ENCODE assay signal across 9 mouse cellular contexts in genomic region chr2:90746538-90746865, GRCm38 (mm10). TPM values are rescaled to one million over a fixed set of nuclear protein-coding genes. Genes with fewer than 3 reads are reported as not detected.
A peak's percentile ranks its signal among the peaks of the same experiment; 100 is the strongest.
DNase-seq lines count a peak whose midpoint lies in the region; ATAC-seq and TF ChIP-seq lines count a peak whose summit lies in the region.
"Had no signal": no experiment of that assay in that cellular context is flagged by ENCODE, and none has a peak within 500 bp of the region (broad histone marks: within the 10 kb centered on the region; RNA-seq: fewer than 3 reads in every experiment).

No protein-coding gene starts in this region.

- H3K79me2 ChIP-seq in liver, adult 2 months (ENCODE audit: control insufficient read depth, insufficient read depth, low read length) = peaks cover 12% of the 10 kb centered on the region; the same call in 1 of the 2 replicates

- H3K9me3 ChIP-seq in heart, embryonic 12.5 days (replicated peaks) = no peaks in the 10 kb centered on the region; the same call in 1 of the 2 replicates
- H3K9me3 ChIP-seq in limb, embryonic 11.5 days (ENCODE audit: control insufficient read depth, low read length) = no peaks in the 10 kb centered on the region

- 17% methylated on average over 4 of the region's 4 CpGs for WGBS in liver, adult 2 months
- WGBS in bone marrow, adult 2 months = 9% methylated on average over 4 of the region's 4 CpGs
- 15% methylated on average over 4 of the region's 4 CpGs for WGBS in heart, embryonic 12.5 days
- 22% methylated on average over 4 of the region's 4 CpGs for WGBS in limb, embryonic 11.5 days
- 2% methylated on average over 4 of the region's 4 CpGs for WGBS in olfactory bulb, adult 2 months

- peaks cover 5% of the 10 kb centered on the region for H3K36me3 ChIP-seq in liver, adult 2 months (ENCODE audit: control insufficient read depth, insufficient read depth, low read length)
- H3K36me3 ChIP-seq in heart, embryonic 12.5 days = peaks cover 33% of the 10 kb centered on the region
- peaks cover 12% of the 10 kb centered on the region; the same call in 1 of the 2 replicates for H3K36me3 ChIP-seq in limb, embryonic 11.5 days (ENCODE audit: control insufficient read depth, insufficient read depth, low read length)

- peak; percentile 33 for DNase-seq in liver, adult 2 months (ENCODE audit: extremely low read depth, low read depth, low spot score)
- DNase-seq in liver = no peak
- DNase-seq in limb, embryonic 11.5 days (ENCODE audit: low spot score) = no peak
- DNase-seq in layer of hippocampus, adult 8-10 months (ENCODE audit: low spot score in 2 of 2) = no peak
- DNase-seq in ovary, postnatal 36 days (ENCODE audit: low spot score) = no peak

- peaks cover 12% of the 10 kb centered on the region for H3K4me1 ChIP-seq in liver, adult 2 months (ENCODE audit: control insufficient read depth, insufficient read depth, low read length)
- peaks cover 2% of the 10 kb centered on the region; the same call in 1 of the 2 replicates for H3K4me1 ChIP-seq in bone marrow, adult 2 months (ENCODE audit: control insufficient read depth, insufficient read depth, low read length)
- H3K4me1 ChIP-seq in heart, embryonic 12.5 days (replicated peaks) = peaks cover 17% of the 10 kb centered on the region
- peaks cover 6% of the 10 kb centered on the region; the same call in 1 of the 2 replicates for H3K4me1 ChIP-seq in limb, embryonic 11.5 days (ENCODE audit: control insufficient read depth, insufficient read depth, low read length)
- peaks cover 4% of the 10 kb centered on the region; the same call in 1 of the 2 replicates for H3K4me1 ChIP-seq in olfactory bulb, adult 2 months (ENCODE audit: control insufficient read depth, insufficient read depth, low read length)

- no peak for TF ChIP-seq CTCF in liver, adult 2 months (IDR thresholded peaks at IDR 0.05; ENCODE audit: low read depth, low read length)
- no peak for TF ChIP-seq CTCF in bone marrow, adult 2 months (IDR thresholded peaks at IDR 0.05; ENCODE audit: control insufficient read depth, insufficient read depth, low read length)
- no peak for TF ChIP-seq CTCF in olfactory bulb, adult 2 months (IDR thresholded peaks at IDR 0.05; ENCODE audit: insufficient read depth, low read depth, low read length)

- 0 out of 2 replicates have a peak overlapping the region, but pooled peaks have one; percentile 5 for H3K9ac ChIP-seq in liver, adult 2 months (ENCODE audit: low read depth, low read length)
- H3K9ac ChIP-seq in heart, embryonic 12.5 days = peak overlapping the region; percentile 95
- peak overlapping the region; percentile 90 for H3K9ac ChIP-seq in limb, embryonic 11.5 days (ENCODE audit: low read length)

- no peak for ATAC-seq in heart, embryonic 12.5 days (ENCODE audit: insufficient number of reproducible peaks, low FRiP score)
- ATAC-seq in limb, embryonic 11.5 days (ENCODE audit: insufficient number of reproducible peaks, low FRiP score, low TSS enrichment, low read depth) = no peak

- no peaks in the 10 kb centered on the region for H3K27me3 ChIP-seq in liver, adult 2 months (ENCODE audit: control insufficient read depth, insufficient read depth, low read length)
- H3K27me3 ChIP-seq in heart, embryonic 12.5 days (replicated peaks) = no peaks in the 10 kb centered on the region
- H3K27me3 ChIP-seq in limb, embryonic 11.5 days (ENCODE audit: control insufficient read depth, insufficient read depth, low read length) = no peaks in the 10 kb centered on the region

- peak overlapping the region; percentile 85; the same call in 1 of the 2 replicates for H3K4me3 ChIP-seq in liver, adult 2 months (ENCODE audit: insufficient read depth, low read depth, low read length)
- H3K4me3 ChIP-seq in bone marrow, adult 2 months (replicated peaks; ENCODE audit: control insufficient read depth, low read depth, low read length) = peak overlapping the region; percentile 99
- peak overlapping the region; percentile 98 for H3K4me3 ChIP-seq in heart, embryonic 12.5 days
- H3K4me3 ChIP-seq in limb, embryonic 11.5 days (ENCODE audit: low read depth, low read length) = peak overlapping the region; percentile 74
- peak overlapping the region; percentile 53 for H3K4me3 ChIP-seq in olfactory bulb, adult 2 months (ENCODE audit: insufficient read depth, low read depth, low read length)

- H3K27ac ChIP-seq in liver, adult 2 months (replicated peaks; ENCODE audit: insufficient read depth, low read depth, low read length) = no peak overlapping the region
- H3K27ac ChIP-seq in bone marrow, adult 2 months (ENCODE audit: control insufficient read depth, insufficient read depth, low read depth, low read length, poor library complexity) = no peak overlapping the region
- peak overlapping the region; percentile 99 for H3K27ac ChIP-seq in heart, embryonic 12.5 days (ENCODE audit: poor library complexity, severe bottlenecking)
- H3K27ac ChIP-seq in limb, embryonic 11.5 days (replicated peaks; ENCODE audit: low read depth, low read length) = no peak overlapping the region
- no peak overlapping the region for H3K27ac ChIP-seq in olfactory bulb, adult 2 months (ENCODE audit: insufficient read depth, low read depth, low read length)

- peak overlapping the region; percentile 82 for H3K4me2 ChIP-seq in heart, embryonic 12.5 days
- H3K4me2 ChIP-seq in limb, embryonic 11.5 days (ENCODE audit: low read depth, severe bottlenecking) = peak overlapping the region; percentile 83

- TF ChIP-seq POLR2A in liver, adult 2 months (IDR thresholded peaks at IDR 0.05; ENCODE audit: extremely low read depth, insufficient read depth, low read length) = no peak
- TF ChIP-seq POLR2A in bone marrow, adult 2 months (IDR thresholded peaks at IDR 0.05; ENCODE audit: borderline replicate concordance, control insufficient read depth, low read depth, low read length) = no peak
- no peak for TF ChIP-seq POLR2A in olfactory bulb, adult 2 months (IDR thresholded peaks at IDR 0.05; ENCODE audit: insufficient read depth, low read depth, low read length)

RNA-seq across cellular contexts. Expression of gene Fnbp4, which starts 1.3 kb away (rescaled TPM):
- 17.6 and 17.9 TPM in 2 replicates for total RNA-seq in liver, adult 2 months (2014; rRNA removed)
- 6.6 and 13.4 TPM in 2 replicates for polyA plus RNA-seq in liver, adult 2 months (2012; rRNA removed)
- polyA plus RNA-seq in bone marrow, adult 2 months (2011; ENCODE audit: insufficient read depth, insufficient read length, low replicate concordance, missing spikeins) = 55.2 and 86.8 TPM in 2 replicates
- polyA plus RNA-seq in heart, embryonic 12.5 days (2016; fragmentation: Nextera tagmentation; extraction: Ambion mirVana) = 73.7 and 80.2 TPM in 2 replicates
- polyA plus RNA-seq in limb, embryonic 11.5 days (2014; fragmentation: Nextera tagmentation; extraction: Ambion mirVana) = 102 and 117 TPM in 2 replicates
- 360 TPM in 1 of 2 replicates, not detected in the other for polyA plus RNA-seq in olfactory bulb, adult 2 months (2012; ENCODE audit: insufficient read depth, insufficient read length, low replicate concordance, missing spikeins)
- 10 to 100 TPM; 57.8 to 83.0 (median 62.5) TPM for total RNA-seq in layer of hippocampus, adult 8-10 months (2022)

RNA-seq across cellular contexts. Expression of gene Agbl2, which starts 36.0 kb away (rescaled TPM):
- total RNA-seq in liver, adult 2 months (2014; rRNA removed) = not detected in 2 replicates
- polyA plus RNA-seq in liver, adult 2 months (2012; rRNA removed) = 0.05 TPM in 1 of 2 replicates, not detected in the other
- not detected in 2 replicates for polyA plus RNA-seq in bone marrow, adult 2 months (2011; ENCODE audit: insufficient read depth, insufficient read length, low replicate concordance, missing spikeins)
- 1.1 and 1.4 TPM in 2 replicates for polyA plus RNA-seq in heart, embryonic 12.5 days (2016; fragmentation: Nextera tagmentation; extraction: Ambion mirVana)
- 0.40 and 0.51 TPM in 2 replicates for polyA plus RNA-seq in limb, embryonic 11.5 days (2014; fragmentation: Nextera tagmentation; extraction: Ambion mirVana)
- not detected in 2 replicates for polyA plus RNA-seq in olfactory bulb, adult 2 months (2012; ENCODE audit: insufficient read depth, insufficient read length, low replicate concordance, missing spikeins)
- 1 to 10 TPM; 1.1 to 2.0 (median 1.5) TPM for total RNA-seq in layer of hippocampus, adult 8-10 months (2022)
- total RNA-seq: common myeloid progenitor, adult 5-6 weeks had no signal

Comparison
In these comparisons a context has a peak if more than half of its experiments do, and no peak if none do; other contexts are left out.
1. H3K9ac ChIP-seq: peak in every context shown above with its lines; median percentile 95 in heart, embryonic 12.5 days; 90 in limb, embryonic 11.5 days; 5 in liver, adult 2 months.